Mouse (Mus musculus): Measurements from ENCODE around the gene Cemip. TPM values are rescaled to one million over a fixed set of nuclear protein-coding genes. Genes with fewer than 3 reads are reported as not detected.

Gene Cemip
- polyA plus RNA-seq, 1 experiment, result 0.63 TPM

DNA sequence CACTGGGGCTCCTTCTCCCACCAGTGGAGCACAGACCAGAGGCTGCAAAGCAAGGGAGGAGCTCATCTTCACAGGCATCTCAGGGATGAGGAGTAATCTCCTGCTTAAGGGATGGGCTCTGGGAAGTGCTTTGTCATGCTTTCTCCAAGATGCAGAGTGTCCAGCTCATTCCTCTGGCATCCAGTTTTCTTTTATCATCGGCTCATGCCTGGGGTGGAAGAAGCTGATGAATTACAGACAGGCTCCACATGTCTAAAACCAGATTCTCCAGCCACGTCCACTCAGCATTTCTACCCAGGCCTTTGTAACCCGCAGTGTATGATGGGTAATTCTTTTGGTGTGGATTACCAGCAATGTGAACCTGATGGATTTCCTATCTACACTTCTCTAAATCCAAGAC is 1.9 kb upstream of the Cemip start:
- WGBS, result 88% methylated on average over 3 of the region's 3 CpGs

GRCm38 (mm10) chr7:84085049-84085945 is 1.0 kb downstream of the Cemip start:
- Histone ChIP-seq H3K27ac (ENCODE audit: control insufficient read depth, insufficient read depth, low read length) (no peak overlapping the region), H3K4me1 (replicated peaks; ENCODE audit: control insufficient read depth, insufficient read depth, low read length) (no peaks in the 10 kb centered on the region; the same call in 1 of the 2 replicates), H3K36me3 (ENCODE audit: control insufficient read depth, insufficient read depth, low read length) (no peaks in the 10 kb centered on the region), H3K27me3 (ENCODE audit: control insufficient read depth, insufficient read depth, low read length) (peaks cover 9% of the 10 kb centered on the region; the same call in 1 of the 2 replicates), H3K4me3 (ENCODE audit: control insufficient read depth, insufficient read depth, low read length) (no peak overlapping the region)
- 12% methylated on average over 39 of the region's 39 CpGs for WGBS
- peak; percentile 61 for DNase-seq
- TF ChIP-seq POLR2A (IDR thresholded peaks at IDR 0.05; ENCODE audit: control insufficient read depth, extremely low read depth, insufficient read depth, low read length, poor library complexity) (no peak), CTCF (IDR thresholded peaks at IDR 0.05; ENCODE audit: borderline replicate concordance, control insufficient read depth, extremely low read depth, insufficient read depth, low read length, poor library complexity) (no peak)

More for the DNA sequence above, 1.9 kb upstream of the Cemip start:
- Histone ChIP-seq H3K36me3 (ENCODE audit: control insufficient read depth, insufficient read depth, low read length) (no peaks in the 10 kb centered on the region), H3K27me3 (ENCODE audit: control insufficient read depth, insufficient read depth, low read length) (peaks cover 9% of the 10 kb centered on the region; the same call in 1 of the 2 replicates), H3K4me1 (replicated peaks; ENCODE audit: control insufficient read depth, insufficient read depth, low read length) (no peaks in the 10 kb centered on the region; the same call in 1 of the 2 replicates), H3K4me3 (ENCODE audit: control insufficient read depth, insufficient read depth, low read length) (no peak overlapping the region), H3K27ac (ENCODE audit: control insufficient read depth, insufficient read depth, low read length) (no peak overlapping the region)
- no peak for TF ChIP-seq CTCF (IDR thresholded peaks at IDR 0.05; ENCODE audit: borderline replicate concordance, control insufficient read depth, extremely low read depth, insufficient read depth, low read length, poor library complexity)
- no peak for TF ChIP-seq POLR2A (IDR thresholded peaks at IDR 0.05; ENCODE audit: control insufficient read depth, extremely low read depth, insufficient read depth, low read length, poor library complexity)
- DNase-seq, result no peak

- Histone ChIP-seq H3K27ac (ENCODE audit: control insufficient read depth, insufficient read depth, low read length) (no peak overlapping the region), H3K4me3 (ENCODE audit: control insufficient read depth, insufficient read depth, low read length) (no peak overlapping the region), H3K36me3 (ENCODE audit: control insufficient read depth, insufficient read depth, low read length) (no peaks in the 10 kb centered on the region), H3K4me1 (replicated peaks; ENCODE audit: control insufficient read depth, insufficient read depth, low read length) (no peaks in the 10 kb centered on the region), H3K27me3 (ENCODE audit: control insufficient read depth, insufficient read depth, low read length) (no peaks in the 10 kb centered on the region)
- DNase-seq, result no peak
- 82% methylated on average over 7 of the region's 7 CpGs for WGBS
- no peak for TF ChIP-seq CTCF (IDR thresholded peaks at IDR 0.05; ENCODE audit: borderline replicate concordance, control insufficient read depth, extremely low read depth, insufficient read depth, low read length, poor library complexity)
- no peak for TF ChIP-seq POLR2A (IDR thresholded peaks at IDR 0.05; ENCODE audit: control insufficient read depth, extremely low read depth, insufficient read depth, low read length, poor library complexity)
Measured at GRCm38 (mm10) chr7:84077257-84078013, 8.9 kb downstream of the Cemip start.

DNA sequence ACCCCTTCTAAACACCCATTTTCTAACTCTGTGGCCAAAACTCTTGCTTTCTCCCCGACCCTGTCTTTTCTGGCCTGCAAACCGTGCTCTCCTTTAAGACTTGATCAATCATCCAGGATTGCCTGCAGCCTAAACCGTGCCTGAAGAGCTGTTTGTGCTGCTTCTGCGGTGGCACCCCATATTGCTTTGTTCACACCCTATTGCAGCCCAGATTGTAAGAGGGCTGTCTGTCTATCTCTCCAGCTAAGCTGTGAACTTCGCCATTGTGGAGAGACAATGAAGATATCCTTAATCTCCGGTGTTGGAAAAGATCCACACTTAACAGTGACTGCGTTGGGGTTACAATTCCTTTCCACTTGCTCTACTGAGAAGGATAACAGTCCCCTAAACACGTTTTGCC is 12.0 kb downstream of the Cemip start:
- no peaks in the 10 kb centered on the region for H3K36me3 ChIP-seq (ENCODE audit: control insufficient read depth, insufficient read depth, low read length)
- DNase-seq, result no peak

GRCm38 (mm10) chr7:84073856-84074255 is 12.4 kb downstream of the Cemip start:
- H3K27me3 ChIP-seq (ENCODE audit: control insufficient read depth, insufficient read depth, low read length), result no peaks in the 10 kb centered on the region
- no peak overlapping the region for H3K27ac ChIP-seq (ENCODE audit: control insufficient read depth, insufficient read depth, low read length)
- DNase-seq, result no peak
- TF ChIP-seq POLR2A (IDR thresholded peaks at IDR 0.05; ENCODE audit: control insufficient read depth, extremely low read depth, insufficient read depth, low read length, poor library complexity), result no peak
- TF ChIP-seq CTCF (IDR thresholded peaks at IDR 0.05; ENCODE audit: borderline replicate concordance, control insufficient read depth, extremely low read depth, insufficient read depth, low read length, poor library complexity), result no peak
- H3K4me3 ChIP-seq (ENCODE audit: control insufficient read depth, insufficient read depth, low read length), result no peak overlapping the region
- H3K36me3 ChIP-seq (ENCODE audit: control insufficient read depth, insufficient read depth, low read length), result no peaks in the 10 kb centered on the region
- H3K4me1 ChIP-seq (replicated peaks; ENCODE audit: control insufficient read depth, insufficient read depth, low read length), result no peaks in the 10 kb centered on the region
- 92% methylated on average over 3 of the region's 3 CpGs for WGBS

More for the DNA sequence above, 12.0 kb downstream of the Cemip start:
- no peak overlapping the region for H3K27ac ChIP-seq (ENCODE audit: control insufficient read depth, insufficient read depth, low read length)
- H3K27me3 ChIP-seq (ENCODE audit: control insufficient read depth, insufficient read depth, low read length), result no peaks in the 10 kb centered on the region
- no peaks in the 10 kb centered on the region for H3K4me1 ChIP-seq (replicated peaks; ENCODE audit: control insufficient read depth, insufficient read depth, low read length)
- TF ChIP-seq POLR2A (IDR thresholded peaks at IDR 0.05; ENCODE audit: control insufficient read depth, extremely low read depth, insufficient read depth, low read length, poor library complexity) (no peak), CTCF (IDR thresholded peaks at IDR 0.05; ENCODE audit: borderline replicate concordance, control insufficient read depth, extremely low read depth, insufficient read depth, low read length, poor library complexity) (no peak)
- H3K4me3 ChIP-seq (ENCODE audit: control insufficient read depth, insufficient read depth, low read length), result no peak overlapping the region
- 72% methylated on average over 8 of the region's 8 CpGs for WGBS

- no peak for TF ChIP-seq POLR2A (IDR thresholded peaks at IDR 0.05; ENCODE audit: control insufficient read depth, extremely low read depth, insufficient read depth, low read length, poor library complexity)
- TF ChIP-seq CTCF (IDR thresholded peaks at IDR 0.05; ENCODE audit: borderline replicate concordance, control insufficient read depth, extremely low read depth, insufficient read depth, low read length, poor library complexity), result no peak
- H3K27ac ChIP-seq (ENCODE audit: control insufficient read depth, insufficient read depth, low read length), result no peak overlapping the region
- WGBS, result 94% methylated on average over 5 of the region's 5 CpGs
- H3K4me1 ChIP-seq (replicated peaks; ENCODE audit: control insufficient read depth, insufficient read depth, low read length), result no peaks in the 10 kb centered on the region
- no peak for DNase-seq
- H3K4me3 ChIP-seq (ENCODE audit: control insufficient read depth, insufficient read depth, low read length), result no peak overlapping the region
- no peaks in the 10 kb centered on the region for H3K27me3 ChIP-seq (ENCODE audit: control insufficient read depth, insufficient read depth, low read length)
- no peaks in the 10 kb centered on the region for H3K36me3 ChIP-seq (ENCODE audit: control insufficient read depth, insufficient read depth, low read length)
Measured at GRCm38 (mm10) chr7:84068931-84069330, 17.4 kb downstream of the Cemip start.

Measured in thymus, adult 2 months (tissue).